Mouse (Mus musculus) left cerebral cortex, adult 11 months (tissue): ENCODE results near the gene Usp35.

Experiments
- DNase-seq: peaks from one replicate; pipeline ENCODE4 v3.0.0; 2022; ENCODE audit warnings: low spot score

The Usp35 gene

GRCm38 (mm10) chr7:97331726-97332666 lies at the start of gene Usp35, which contains the start of gene Kctd21:
Usp35 (minus strand) TSS chr7:97332020.
Kctd21 (plus strand) TSS chr7:97332327.
- peak; percentile 92 for DNase-seq

DNA sequence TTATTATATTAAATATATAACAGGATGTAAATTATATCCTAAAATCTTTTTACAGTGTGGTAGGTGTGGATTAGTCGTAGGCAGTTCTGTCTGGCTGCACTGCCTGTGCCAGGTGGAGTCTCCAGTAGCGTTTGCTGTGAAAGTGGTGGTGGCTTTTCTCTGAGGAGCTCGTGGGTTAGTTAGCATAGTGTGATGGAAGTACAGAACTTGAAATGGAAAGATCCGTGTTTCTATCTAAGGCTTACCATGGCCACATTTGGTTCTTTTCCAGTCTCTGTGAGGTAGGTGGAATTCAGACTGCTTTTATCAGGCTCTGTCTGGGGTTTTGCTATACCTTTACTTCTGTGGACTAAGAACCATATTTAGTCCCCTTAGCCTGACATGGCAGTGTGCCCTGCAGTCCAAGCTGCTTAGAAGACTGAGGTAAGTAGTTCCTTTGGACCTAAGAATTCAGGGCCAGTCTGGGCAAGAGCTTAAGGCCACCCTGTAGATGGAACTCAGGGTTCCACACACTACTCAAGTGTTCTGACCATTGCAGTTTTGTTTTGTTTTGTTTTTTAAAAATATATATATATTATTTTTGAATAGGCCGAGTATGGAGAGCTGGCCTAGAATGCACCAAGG lies 48.8 kb upstream of the Usp35 start:
- no peak for DNase-seq

DNA sequence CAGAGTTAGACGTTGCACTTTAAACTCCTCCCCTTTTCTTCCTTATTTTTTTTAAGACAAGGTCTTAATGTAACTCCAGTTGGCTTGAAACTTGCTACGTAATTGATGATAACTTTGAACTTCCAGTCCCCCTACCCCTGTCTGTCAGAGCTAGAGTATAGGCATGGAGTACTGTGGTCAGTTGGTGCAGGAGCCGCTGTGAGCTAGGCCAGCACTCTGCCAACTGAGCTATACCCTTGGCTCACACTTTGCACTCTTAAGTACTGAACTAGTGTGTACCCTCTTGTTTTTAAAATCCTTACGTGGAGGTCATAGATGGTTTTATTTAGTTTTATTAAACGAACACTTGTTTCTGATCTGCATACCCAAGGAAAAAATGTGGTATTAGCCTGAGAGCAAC lies 47.5 kb upstream of the Usp35 start:
- no peak for DNase-seq

DNA sequence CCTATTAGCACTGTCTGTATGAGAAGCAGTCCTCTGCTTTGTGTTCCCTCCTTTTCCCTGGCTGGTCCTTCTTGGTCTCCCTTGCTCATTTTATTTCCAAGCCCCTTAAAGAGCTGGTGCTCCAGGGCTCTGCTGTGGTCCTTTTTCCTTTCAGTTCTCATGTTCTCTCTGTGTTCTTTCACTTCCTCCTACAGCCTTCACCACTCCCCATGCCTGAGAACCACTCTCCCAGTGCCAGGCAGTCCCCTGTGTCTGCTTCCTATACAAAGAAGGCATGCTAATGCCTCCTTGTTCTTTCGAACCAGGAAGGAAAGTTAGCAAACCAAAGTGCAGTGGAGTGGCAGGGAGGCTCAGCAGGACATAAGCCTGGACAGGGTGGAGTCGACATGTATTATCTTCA lies 44.1 kb upstream of the Usp35 start:
- DNase-seq: no peak

DNA sequence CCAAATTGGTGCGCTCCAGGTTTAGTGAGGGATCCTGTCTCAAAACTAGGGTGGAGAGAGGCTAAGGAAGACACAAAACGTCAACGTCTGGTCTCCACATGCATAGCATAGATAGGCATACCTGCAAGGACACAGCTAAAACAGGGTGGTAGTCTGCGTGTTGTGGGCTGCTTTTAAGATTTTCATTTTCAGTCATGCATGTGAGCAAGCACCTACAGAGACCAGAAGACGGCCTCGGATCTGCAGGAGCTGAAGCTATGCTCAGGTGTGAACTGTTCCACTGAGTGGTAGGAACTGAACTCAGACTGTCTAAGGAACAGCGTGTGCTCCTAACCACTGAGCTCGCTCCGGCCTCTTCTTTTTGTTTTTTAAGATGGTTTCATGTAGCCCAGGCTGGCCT lies 43.3 kb upstream of the Usp35 start:
- no peak for DNase-seq

- DNase-seq: no peak
Measured at GRCm38 (mm10) chr7:97365887-97366286, 34.1 kb upstream of the Usp35 start.

- DNase-seq: no peak
Measured at GRCm38 (mm10) chr7:97361467-97361866, 29.6 kb upstream of the Usp35 start.

DNA sequence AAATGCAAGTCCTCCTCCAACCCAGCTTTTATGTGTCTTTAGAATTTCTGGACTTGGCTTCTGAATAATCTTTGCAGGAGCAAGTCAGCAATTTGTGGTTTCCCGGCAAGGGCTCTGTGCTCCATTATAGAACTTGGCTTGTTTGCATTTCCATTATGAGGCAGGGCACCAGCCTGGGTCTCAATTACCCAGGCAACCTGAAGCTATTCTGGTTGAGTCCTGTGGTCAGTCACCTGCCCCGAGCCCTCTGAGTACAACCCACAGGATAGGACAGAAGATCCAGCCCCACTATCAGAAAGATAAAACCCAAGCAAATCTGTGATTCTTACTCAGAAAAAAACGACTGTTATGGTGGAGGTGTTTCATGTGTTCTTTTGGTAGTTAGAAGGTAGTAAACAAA lies 29.1 kb upstream of the Usp35 start:
- DNase-seq: no peak

GRCm38 (mm10) chr7:97360166-97360565 lies 28.3 kb upstream of the Usp35 start:
- DNase-seq: no peak

DNA sequence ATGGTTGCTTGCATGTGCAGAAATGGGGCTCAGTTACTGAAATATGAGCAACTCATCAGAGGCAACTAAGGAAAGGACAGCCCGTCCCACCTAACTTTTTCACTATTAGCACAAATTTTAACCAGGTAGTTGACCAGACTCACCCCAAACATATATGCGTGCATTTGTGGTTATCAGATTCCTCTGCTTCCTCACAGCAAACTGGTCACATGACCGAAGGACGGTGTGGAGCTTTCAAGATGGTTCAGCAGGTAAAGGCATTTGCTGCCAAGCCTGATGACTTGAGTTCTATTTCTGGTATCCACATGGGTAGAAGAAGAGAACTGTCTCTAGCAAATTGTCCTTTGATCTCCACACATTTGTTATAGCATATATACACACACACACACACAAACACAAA lies 26.5 kb upstream of the Usp35 start:
- DNase-seq: no peak

DNA sequence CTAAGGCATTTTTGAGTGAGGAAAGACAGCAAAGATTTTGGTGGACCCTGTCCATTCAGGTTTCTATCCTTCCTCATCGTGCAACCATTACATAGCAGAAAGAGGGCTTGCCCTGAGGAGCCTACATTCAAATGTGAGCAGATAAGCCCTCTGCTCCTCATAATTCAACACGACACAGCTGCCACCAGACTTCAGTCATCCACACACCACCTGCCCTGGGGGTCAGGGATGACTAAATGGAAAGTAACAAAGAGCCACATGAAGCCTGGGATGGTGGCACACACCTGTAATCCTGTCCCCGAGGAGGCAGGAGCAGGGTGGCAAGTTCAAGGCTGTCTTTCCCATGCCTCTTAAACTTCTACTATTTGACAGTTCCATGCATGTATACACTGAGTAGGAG lies 26.0 kb upstream of the Usp35 start:
- no peak for DNase-seq

- DNase-seq: no peak
Measured at GRCm38 (mm10) chr7:97356875-97357276, 25.1 kb upstream of the Usp35 start.

- no peak for DNase-seq
Measured at GRCm38 (mm10) chr7:97356253-97356652, 24.4 kb upstream of the Usp35 start.

GRCm38 (mm10) chr7:97355068-97355841 lies 23.4 kb upstream of the Usp35 start:
- DNase-seq: no peak

DNA sequence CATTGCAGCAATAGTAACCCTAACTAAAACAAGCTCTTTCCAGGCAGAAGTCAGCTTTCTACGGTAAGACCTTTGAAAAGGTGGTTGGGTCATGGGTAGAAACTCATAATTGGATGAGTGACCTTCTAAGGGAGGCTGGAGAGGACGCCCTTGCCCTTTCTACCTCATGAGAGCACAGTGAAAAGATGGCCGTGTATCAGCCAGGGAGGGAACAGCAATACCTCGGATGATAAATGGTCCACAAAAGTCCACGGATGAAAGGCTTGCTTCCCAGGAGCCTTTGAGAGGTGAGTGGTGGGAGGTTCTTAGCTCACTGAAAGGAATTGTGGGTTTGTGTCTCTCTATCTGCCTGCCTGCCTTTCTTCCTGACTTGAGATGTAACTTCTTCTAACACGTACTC lies 21.5 kb upstream of the Usp35 start:
- DNase-seq: no peak

DNA sequence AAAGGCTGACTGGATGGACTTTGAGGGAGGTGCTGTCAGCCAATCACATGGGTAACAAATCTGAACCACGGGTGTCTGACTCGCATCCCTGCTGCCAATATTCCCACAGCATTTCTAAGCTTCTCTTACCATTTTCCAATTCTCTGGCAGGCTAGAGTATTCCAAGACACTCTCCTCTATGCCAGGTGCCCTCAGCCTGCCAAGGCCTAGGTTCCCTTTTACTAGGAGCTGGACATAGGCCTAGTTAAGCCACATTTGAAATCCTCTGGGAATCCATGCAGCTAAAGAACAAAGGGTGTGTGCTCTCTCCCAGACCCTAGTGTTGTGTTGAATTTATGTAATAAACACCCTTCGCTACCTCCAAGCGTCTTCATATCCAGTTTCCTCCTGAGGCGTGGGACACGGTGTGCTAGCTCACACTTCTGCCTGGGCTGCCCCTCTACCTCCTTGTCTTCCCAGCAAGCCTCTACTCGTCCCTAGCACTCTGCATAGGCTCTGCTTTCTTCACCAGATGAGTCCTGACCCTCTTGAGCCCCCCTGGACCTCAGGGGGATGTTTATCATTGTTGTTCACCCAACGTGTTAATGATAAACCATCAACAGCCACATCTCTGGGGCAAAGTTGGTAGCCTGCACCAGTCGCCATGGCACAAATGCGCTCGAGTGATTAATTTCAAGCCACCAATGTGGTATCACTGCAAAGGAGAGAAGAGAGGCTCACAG lies 20.1 kb upstream of the Usp35 start:
- DNase-seq: no peak

DNA sequence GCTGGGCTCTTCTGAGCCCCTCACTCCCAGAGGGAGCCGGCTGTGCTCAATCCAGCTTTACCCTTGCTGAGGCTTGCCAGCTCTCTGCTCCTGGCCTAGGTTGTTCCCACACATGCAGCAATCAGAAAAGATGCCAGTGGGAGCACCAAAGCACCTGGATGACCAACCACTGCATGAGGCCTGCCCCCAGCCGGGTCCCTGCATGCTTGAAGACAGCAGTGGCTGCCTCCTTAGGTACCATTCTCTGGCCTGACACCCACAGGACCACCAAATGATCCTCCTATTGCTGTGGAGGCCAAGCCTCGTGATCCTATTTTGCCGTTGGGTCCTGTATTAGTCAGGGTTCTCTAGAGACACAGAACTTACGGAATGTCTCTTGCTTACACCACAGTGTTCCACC lies 19.1 kb upstream of the Usp35 start:
- no peak for DNase-seq

GRCm38 (mm10) chr7:97349438-97349837 lies 17.6 kb upstream of the Usp35 start:
- no peak for DNase-seq

DNA sequence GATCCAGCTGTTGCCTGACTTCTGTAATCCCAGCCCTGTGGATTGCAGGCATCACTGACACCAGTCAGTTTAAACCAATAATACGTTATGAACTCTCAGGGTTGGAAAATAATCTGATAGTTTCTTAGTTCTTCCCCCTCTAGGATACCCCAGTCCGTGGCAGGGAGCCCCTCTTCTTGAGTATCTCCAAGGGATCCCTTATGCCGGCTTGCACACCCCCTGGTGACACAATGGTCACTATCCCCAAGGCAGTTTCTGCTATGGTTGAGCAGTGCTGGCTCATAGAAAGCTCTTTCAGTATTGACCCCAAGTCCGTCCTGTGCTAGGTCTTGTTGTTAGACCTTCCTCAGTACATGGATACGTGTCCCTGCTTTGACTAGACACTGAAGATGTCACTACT lies 17.0 kb upstream of the Usp35 start:
- no peak for DNase-seq

GRCm38 (mm10) chr7:97348318-97348717 lies 16.5 kb upstream of the Usp35 start:
- DNase-seq: no peak

- no peak for DNase-seq
Measured at GRCm38 (mm10) chr7:97347464-97347863, 15.6 kb upstream of the Usp35 start.

GRCm38 (mm10) chr7:97346822-97347166 lies 15.0 kb upstream of the Usp35 start:
- DNase-seq: no peak
